33 mouse cellular contexts compared by ENCODE assay signal in genomic region chr1:79400284-79400683, GRCm38 (mm10). TPM values are rescaled to one million over a fixed set of nuclear protein-coding genes. Genes with fewer than 3 reads are reported as not detected.
DNase-seq lines count a peak whose midpoint lies in the region; ATAC-seq and TF ChIP-seq lines count a peak whose summit lies in the region.
"Had no signal": no experiment of that assay in that cellular context is flagged by ENCODE, and none has a peak within 500 bp of the region (broad histone marks: within the 10 kb centered on the region; RNA-seq: fewer than 3 reads in every experiment).

No protein-coding gene starts in this region.

- no peak for TF ChIP-seq POLR2A in heart, adult 2 months (IDR thresholded peaks at IDR 0.05; ENCODE audit: insufficient read depth, low read depth, low read length)
- TF ChIP-seq POLR2A in brain, embryonic 14.5 days (IDR thresholded peaks at IDR 0.05; ENCODE audit: borderline replicate concordance, extremely low read depth, insufficient read depth, insufficient read length, poor library complexity, severe bottlenecking): no peak
- TF ChIP-seq POLR2A in cerebellum, adult 2 months (IDR thresholded peaks at IDR 0.05; ENCODE audit: borderline replicate concordance, insufficient read depth, low read length): no peak

- TF ChIP-seq CTCF in heart, adult 2 months (IDR thresholded peaks at IDR 0.05): no peak
- no peak for TF ChIP-seq CTCF in brain, embryonic 14.5 days (IDR thresholded peaks at IDR 0.05; ENCODE audit: borderline replicate concordance, extremely low read depth, insufficient read depth, insufficient read length)
- TF ChIP-seq CTCF in cerebellum, adult 2 months (IDR thresholded peaks at IDR 0.05; ENCODE audit: borderline replicate concordance, insufficient read depth, low read depth, low read length): no peak

- H3K4me1 ChIP-seq in heart, adult 2 months (ENCODE audit: control insufficient read depth, insufficient read depth, low read length): no peaks in the 10 kb centered on the region
- H3K4me1 ChIP-seq in cerebellum, adult 2 months (ENCODE audit: control insufficient read depth, insufficient read depth, low read length): peaks cover 14% of the 10 kb centered on the region
- no peaks in the 10 kb centered on the region for H3K4me1 ChIP-seq in forebrain, embryonic 13.5 days
- H3K4me1 ChIP-seq: embryonic facial prominence, embryonic 13.5 days; heart, embryonic 13.5 days; kidney, embryonic 15.5 days; liver, embryonic 13.5 days; midbrain, embryonic 15.5 days; neural tube, embryonic 15.5 days had no signal

- no peak for TF ChIP-seq EP300 in heart, adult 2 months (IDR thresholded peaks at IDR 0.05; ENCODE audit: insufficient read depth, low read depth, low read length)

- H3K36me3 ChIP-seq in heart, adult 2 months (ENCODE audit: control insufficient read depth, insufficient read depth, low read length): no peaks in the 10 kb centered on the region
- H3K36me3 ChIP-seq in forebrain, embryonic 13.5 days (ENCODE audit: poor library complexity, severe bottlenecking): no peaks in the 10 kb centered on the region
- H3K36me3 ChIP-seq: embryonic facial prominence, embryonic 13.5 days; forebrain, embryonic 10.5 days; heart, embryonic 13.5 days; kidney, embryonic 15.5 days; liver, embryonic 13.5 days; midbrain, embryonic 10.5 days; midbrain, embryonic 15.5 days; neural tube, embryonic 15.5 days had no signal

- H3K9ac ChIP-seq in heart, adult 2 months (ENCODE audit: low read depth, low read length): no peak overlapping the region
- no peak overlapping the region for H3K9ac ChIP-seq in forebrain, embryonic 13.5 days
- H3K9ac ChIP-seq: embryonic facial prominence, embryonic 13.5 days; heart, embryonic 13.5 days; hindbrain, embryonic 14.5 days; kidney, embryonic 15.5 days; liver, embryonic 13.5 days; midbrain, embryonic 15.5 days; neural tube, embryonic 15.5 days had no signal

- peak; percentile 60 for DNase-seq in heart, adult 11 months
- DNase-seq in heart, adult 2 months: no peak
- peak; percentile 9 for DNase-seq in brain, embryonic 14.5 days (ENCODE audit: low read depth)
- peak; percentile 32 to 42 for DNase-seq in cerebellum, adult 2 months
- peak; percentile 43 to 54 for DNase-seq in cerebellum, postnatal 14 days
- no peak for DNase-seq in thymus, postnatal 36 days
- no peak for DNase-seq in embryo, embryonic 10 days (ENCODE audit: low spot score)
- DNase-seq: adrenal gland, postnatal 14 days; gastrocnemius, adult 2 months; gastrocnemius, postnatal 36 days; heart, postnatal 10 days; kidney, postnatal 25 days; left cerebral cortex, postnatal 4 days; liver, embryonic 13.5 days; lung, adult 2 months; lung, postnatal 10 days; thymus, adult 2 months had no signal

- no peaks in the 10 kb centered on the region for H3K9me3 ChIP-seq in forebrain, embryonic 13.5 days (replicated peaks)
- H3K9me3 ChIP-seq: embryonic facial prominence, embryonic 13.5 days; forebrain, embryonic 10.5 days; heart, embryonic 13.5 days; kidney, embryonic 15.5 days; liver, embryonic 13.5 days; midbrain, embryonic 10.5 days; midbrain, embryonic 15.5 days; neural tube, embryonic 15.5 days had no signal

- intact Hi-C loops in heart, adult 2 months (cut with DNase I): no loop called here

- no peak overlapping the region for H3K4me2 ChIP-seq in forebrain, embryonic 13.5 days
- H3K4me2 ChIP-seq: embryonic facial prominence, embryonic 13.5 days; heart, embryonic 13.5 days; hindbrain, embryonic 14.5 days; kidney, embryonic 15.5 days; liver, embryonic 13.5 days; midbrain, embryonic 15.5 days; neural tube, embryonic 15.5 days had no signal

- no peaks in the 10 kb centered on the region for H3K79me2 ChIP-seq in heart, adult 2 months (replicated peaks; ENCODE audit: control insufficient read depth, insufficient read depth, low read length)

- H3K4me3 ChIP-seq in heart, adult 2 months: no peak overlapping the region
- no peak overlapping the region for H3K4me3 ChIP-seq in cerebellum, adult 2 months (replicated peaks; ENCODE audit: insufficient read depth, low read depth, low read length)
- no peak overlapping the region for H3K4me3 ChIP-seq in forebrain, embryonic 13.5 days
- H3K4me3 ChIP-seq: embryonic facial prominence, embryonic 13.5 days; forebrain, embryonic 10.5 days; gastrocnemius, adult 2 months; heart, embryonic 13.5 days; kidney, embryonic 15.5 days; layer of hippocampus, adult 2 months; liver, embryonic 13.5 days; midbrain, embryonic 10.5 days; midbrain, embryonic 15.5 days; neural tube, embryonic 15.5 days had no signal

- WGBS in heart, adult 2 months: 50% methylated on average over 5 of the region's 5 CpGs
- WGBS in cerebellum, adult 2 months: 47% methylated on average over 5 of the region's 5 CpGs
- 80% methylated on average over 5 of the region's 5 CpGs for WGBS in forebrain, embryonic 13.5 days

- no peaks in the 10 kb centered on the region for H3K27me3 ChIP-seq in heart, adult 2 months (ENCODE audit: control insufficient read depth, insufficient read depth, low read length)
- H3K27me3 ChIP-seq in cerebellum, adult 2 months (ENCODE audit: control insufficient read depth, insufficient read depth, low read length): no peaks in the 10 kb centered on the region
- H3K27me3 ChIP-seq in forebrain, embryonic 13.5 days: no peaks in the 10 kb centered on the region
- H3K27me3 ChIP-seq: embryonic facial prominence, embryonic 13.5 days; heart, embryonic 13.5 days; kidney, embryonic 15.5 days; liver, embryonic 13.5 days; midbrain, embryonic 15.5 days; neural tube, embryonic 15.5 days; Patski had no signal

- no peak overlapping the region for H3K27ac ChIP-seq in heart, adult 2 months
- peak overlapping the region; percentile 27; the same call in 1 of the 2 replicates for H3K27ac ChIP-seq in cerebellum, adult 2 months (ENCODE audit: insufficient read depth, low read length)
- no peak overlapping the region for H3K27ac ChIP-seq in forebrain, embryonic 13.5 days
- H3K27ac ChIP-seq: embryonic facial prominence, embryonic 13.5 days; forebrain, embryonic 10.5 days; gastrocnemius, adult 2 months; heart, embryonic 13.5 days; hindbrain, embryonic 14.5 days; kidney, embryonic 15.5 days; layer of hippocampus, adult 2 months; liver, embryonic 13.5 days; neural tube, embryonic 15.5 days had no signal

- ATAC-seq in forebrain, embryonic 13.5 days: no peak
- ATAC-seq: forebrain, embryonic 16.5 days; intestine, postnatal 0 days; Patski had no signal

RNA-seq across cellular contexts. Expression of gene Scg2, which starts 39.6 kb away (rescaled TPM):
- not detected for total RNA-seq in heart, adult 2 months (2021)
- 0.06 TPM in 1 of 2 replicates, not detected in the other for polyA plus RNA-seq in heart, adult 2 months (2012; rRNA removed)
- polyA plus RNA-seq in brain, embryonic 14.5 days (2012; rRNA removed): 32.4 and 55.7 TPM in 2 replicates
- 170 and 184 TPM in 2 replicates for polyA plus RNA-seq in cerebellum, adult 2 months (2012; rRNA removed)
- polyA plus RNA-seq in forebrain, embryonic 13.5 days (2015; fragmentation: Nextera tagmentation; extraction: Ambion mirVana): 21.5 and 30.0 TPM in 2 replicates
- total RNA-seq: gastrocnemius, adult 2 months; gastrocnemius, postnatal 36 days; heart, adult 8-10 months; heart, postnatal 10 days; hematopoietic stem cell, adult 5-6 weeks; MEL had no signal

Comparison
In these comparisons a context has a peak if more than half of its experiments do, and no peak if none do; other contexts are left out.
1. DNase-seq: peak in heart, adult 11 months (single experiment), brain, embryonic 14.5 days (single experiment), cerebellum, adult 2 months (2 of 2) and cerebellum, postnatal 14 days (2 of 2); none in heart, adult 2 months (0 of 2), thymus, postnatal 36 days (0 of 2) and embryo, embryonic 10 days (single experiment).
2. RNA of gene Scg2, which starts 39.6 kb away (polyA plus RNA-seq): 170 to 184 TPM in cerebellum, adult 2 months, 32.4 to 55.7 TPM in brain, embryonic 14.5 days and 21.5 to 30.0 TPM in forebrain, embryonic 13.5 days; 0.06 TPM in heart, adult 2 months; every median in the first group is over 10 times any median in the second.